9 mouse cellular contexts compared by ENCODE assay signal in genomic region chr6:145179665-145180064, GRCm38 (mm10). TPM values are rescaled to one million over a fixed set of nuclear protein-coding genes. Genes with fewer than 3 reads are reported as not detected.
DNase-seq lines count a peak whose midpoint lies in the region; ATAC-seq and TF ChIP-seq lines count a peak whose summit lies in the region.
"Had no signal": no experiment of that assay in that cellular context is flagged by ENCODE, and none has a peak within 500 bp of the region (broad histone marks: within the 10 kb centered on the region; RNA-seq: fewer than 3 reads in every experiment).

No protein-coding gene starts in this region.

- peak; percentile 30 for DNase-seq in layer of hippocampus, adult 9-10 months (ENCODE audit: low spot score)
- DNase-seq in layer of hippocampus, adult 9-11 months: no peak
- DNase-seq in adrenal gland, postnatal 14 days: peak; percentile 75
- peak; percentile 66 for DNase-seq in forebrain, embryonic 14.5 days (ENCODE audit: low spot score)
- peak; percentile 60 to 62 for DNase-seq in layer of hippocampus, postnatal 10 days (ENCODE audit: low spot score in 2 of 2)
- no peak for DNase-seq in frontal cortex, postnatal 25 days (ENCODE audit: low spot score in 2 of 2)

- H3K4me2 ChIP-seq in forebrain, embryonic 14.5 days (ENCODE audit: low read length): no peak overlapping the region
- H3K4me2 ChIP-seq: liver, embryonic 15.5 days had no signal

- peak overlapping the region; percentile 57 for H3K4me3 ChIP-seq in E14TG2a.4 (replicated peaks; ENCODE audit: low read length)
- no peak overlapping the region for H3K4me3 ChIP-seq in forebrain, embryonic 14.5 days (ENCODE audit: low read depth, low read length)
- H3K4me3 ChIP-seq: liver, embryonic 15.5 days had no signal

- peak; percentile 55; the same call in 1 of the 2 replicates for ATAC-seq in forebrain, embryonic 14.5 days
- peak; percentile 60 for ATAC-seq in neutrophil, adult 5-6 weeks (ENCODE audit: extremely low read depth, insufficient number of reproducible peaks, low FRiP score, poor library complexity, severe bottlenecking)

- peaks cover 66% of the 10 kb centered on the region for H3K4me1 ChIP-seq in E14TG2a.4 (replicated peaks; ENCODE audit: low read depth, low read length)
- peaks cover under 1% of the 10 kb centered on the region for H3K4me1 ChIP-seq in forebrain, embryonic 14.5 days (ENCODE audit: control insufficient read depth, insufficient read depth, low read length)

- no peak overlapping the region for H3K9ac ChIP-seq in forebrain, embryonic 14.5 days (ENCODE audit: low read length)
- H3K9ac ChIP-seq: liver, embryonic 15.5 days had no signal

- no peaks in the 10 kb centered on the region for H3K36me3 ChIP-seq in E14TG2a.4 (ENCODE audit: insufficient read depth, low read length)
- no peaks in the 10 kb centered on the region for H3K36me3 ChIP-seq in forebrain, embryonic 14.5 days (ENCODE audit: control insufficient read depth, insufficient read depth, low read length)
- H3K36me3 ChIP-seq: liver, embryonic 15.5 days had no signal

- TF ChIP-seq CTCF in E14TG2a.4 (conservative IDR thresholded peaks at IDR 0.05; ENCODE audit: low read length): peak; percentile 83

- H3K9me3 ChIP-seq in E14TG2a.4 (ENCODE audit: low read length): no peaks in the 10 kb centered on the region
- no peaks in the 10 kb centered on the region for H3K9me3 ChIP-seq in forebrain, embryonic 14.5 days (replicated peaks; ENCODE audit: control insufficient read depth, low read length)
- H3K9me3 ChIP-seq: liver, embryonic 15.5 days had no signal

- H3K27ac ChIP-seq in forebrain, embryonic 14.5 days (ENCODE audit: low read depth, low read length): no peak overlapping the region
- H3K27ac ChIP-seq: liver, embryonic 15.5 days had no signal

- 24% methylated on average over 6 of the region's 6 CpGs for WGBS in forebrain, embryonic 14.5 days

- peaks cover 5% of the 10 kb centered on the region; the same call in 1 of the 2 replicates for H3K27me3 ChIP-seq in E14TG2a.4 (ENCODE audit: insufficient read depth, low read length)
- H3K27me3 ChIP-seq in forebrain, embryonic 14.5 days (replicated peaks; ENCODE audit: control insufficient read depth, insufficient read depth, low read length): peaks cover 3% of the 10 kb centered on the region; the same call in 1 of the 2 replicates
- H3K27me3 ChIP-seq: liver, embryonic 15.5 days had no signal

RNA-seq across cellular contexts. Expression of gene Casc1, which starts 31.1 kb away (rescaled TPM):
- total RNA-seq in adrenal gland, postnatal 14 days (2021): 0.53 and 0.63 TPM in 2 replicates
- polyA plus RNA-seq in forebrain, embryonic 14.5 days (2014; fragmentation: Nextera tagmentation; extraction: Ambion mirVana): 1.0 and 1.1 TPM in 2 replicates
- total RNA-seq in layer of hippocampus, postnatal 10 days (2021): 1 to 10 TPM; 1.4 to 2.2 TPM
- 5.6 and 6.4 TPM in 2 replicates for total RNA-seq in neutrophil, adult 5-6 weeks (2017)

RNA-seq across cellular contexts. Expression of gene Etfrf1, which starts 31.3 kb away (rescaled TPM):
- total RNA-seq in adrenal gland, postnatal 14 days (2021): 149 and 152 TPM in 2 replicates
- polyA plus RNA-seq in forebrain, embryonic 14.5 days (2014; fragmentation: Nextera tagmentation; extraction: Ambion mirVana): 23.2 and 26.6 TPM in 2 replicates
- total RNA-seq in layer of hippocampus, postnatal 10 days (2021): 10 to 100 TPM; 20.3 to 22.6 TPM
- total RNA-seq in neutrophil, adult 5-6 weeks (2017): 27.6 and 32.3 TPM in 2 replicates

Comparison
In these comparisons a context has a peak if more than half of its experiments do, and no peak if none do; other contexts are left out.
1. DNase-seq: peak in layer of hippocampus, adult 9-10 months (single experiment), adrenal gland, postnatal 14 days (single experiment), forebrain, embryonic 14.5 days (single experiment) and layer of hippocampus, postnatal 10 days (2 of 2); none in layer of hippocampus, adult 9-11 months (single experiment) and frontal cortex, postnatal 25 days (0 of 2).